Mouse (Mus musculus): Measurements from ENCODE around the gene Tmem132b. TPM values are rescaled to one million over a fixed set of nuclear protein-coding genes. Genes with fewer than 3 reads are reported as not detected.

Gene Tmem132b
- total RNA-seq, 2 experiments from 2014 or later, result 109 to 114 TPM

- intact Hi-C loops (cut with DNase I), result no loop called here
- no peak for DNase-seq (ENCODE audit: extremely low spot score in 1 of 2, low spot score in 2 of 2)
Measured at GRCm38 (mm10) chr5:125507582-125507981, 24.0 kb upstream of the Tmem132b start.

GRCm38 (mm10) chr5:125508006-125508405 lies 23.6 kb upstream of the Tmem132b start:
- intact Hi-C loops (cut with DNase I), result no loop called here

GRCm38 (mm10) chr5:125509541-125509940 lies 22.0 kb upstream of the Tmem132b start:
- intact Hi-C loops (cut with DNase I), result no loop called here
- no peak for DNase-seq (ENCODE audit: extremely low spot score in 1 of 2, low spot score in 2 of 2)

More at GRCm38 (mm10) chr5:125508006-125508405, 23.6 kb upstream of the Tmem132b start:
- DNase-seq (ENCODE audit: extremely low spot score in 1 of 2, low spot score in 2 of 2), result no peak

- intact Hi-C loops (cut with DNase I), result no loop called here
- no peak for DNase-seq (ENCODE audit: extremely low spot score in 1 of 2, low spot score in 2 of 2)
Measured at GRCm38 (mm10) chr5:125515006-125515405, 16.6 kb upstream of the Tmem132b start.

- DNase-seq (ENCODE audit: extremely low spot score in 1 of 2, low spot score in 2 of 2), result no peak
- intact Hi-C loops (cut with DNase I), result no loop called here
Measured at GRCm38 (mm10) chr5:125518640-125519039, 12.9 kb upstream of the Tmem132b start.

- DNase-seq (ENCODE audit: extremely low spot score in 1 of 2, low spot score in 2 of 2), result no peak
- intact Hi-C loops (cut with DNase I), result loop anchor here (10.0 kb wide), 1 partner anchor 1714 kb away; no protein-coding TSS in a partner anchor
Measured at GRCm38 (mm10) chr5:125520930-125521590, 10.5 kb upstream of the Tmem132b start.

- DNase-seq (ENCODE audit: extremely low spot score in 1 of 2, low spot score in 2 of 2), result no peak
Measured at GRCm38 (mm10) chr5:125523361-125523760, 8.2 kb upstream of the Tmem132b start.

GRCm38 (mm10) chr5:125525516-125525915 lies 6.1 kb upstream of the Tmem132b start:
- no peak for DNase-seq (ENCODE audit: extremely low spot score in 1 of 2, low spot score in 2 of 2)

More at GRCm38 (mm10) chr5:125523361-125523760, 8.2 kb upstream of the Tmem132b start:
- intact Hi-C loops (cut with DNase I), result loop anchor here (10.0 kb wide), 1 partner anchor 1711 kb away; no protein-coding TSS in a partner anchor

GRCm38 (mm10) chr5:125526464-125526863 lies 5.1 kb upstream of the Tmem132b start:
- no peak for DNase-seq (ENCODE audit: extremely low spot score in 1 of 2, low spot score in 2 of 2)
- intact Hi-C loops (cut with DNase I), result loop anchor here (10.0 kb wide), 1 partner anchor 1708 kb away; no protein-coding TSS in a partner anchor

More at GRCm38 (mm10) chr5:125525516-125525915, 6.1 kb upstream of the Tmem132b start:
- intact Hi-C loops (cut with DNase I), result loop anchor here (10.0 kb wide), 1 partner anchor 1709 kb away; no protein-coding TSS in a partner anchor

GRCm38 (mm10) chr5:125529109-125529508 lies 2.5 kb upstream of the Tmem132b start:
- intact Hi-C loops (cut with DNase I), result loop anchor here (10.0 kb wide), 1 partner anchor 1706 kb away; no protein-coding TSS in a partner anchor
- DNase-seq (ENCODE audit: extremely low spot score in 1 of 2, low spot score in 2 of 2), result peak; percentile 76 to 80

- peak; percentile 32 to 80 for DNase-seq (ENCODE audit: extremely low spot score in 1 of 2, low spot score in 2 of 2)
- intact Hi-C loops (cut with DNase I), result loop anchor here (5.0 to 10.0 kb wide), 7 partner anchors 223 to 1283 kb away; no protein-coding TSS in a partner anchor
Measured at GRCm38 (mm10) chr5:125532191-125532544, 594 bp downstream of the Tmem132b start.

GRCm38 (mm10) chr5:125532545-125533224 lies 1.1 kb downstream of the Tmem132b start:
- DNase-seq (ENCODE audit: extremely low spot score in 1 of 2, low spot score in 2 of 2), result no peak
- intact Hi-C loops (cut with DNase I), result loop anchor here (5.0 to 10.0 kb wide), 7 partner anchors 222 to 1282 kb away; no protein-coding TSS in a partner anchor

GRCm38 (mm10) chr5:125533225-125533900 lies 1.8 kb downstream of the Tmem132b start:
- peak; percentile 38 to 59 for DNase-seq (ENCODE audit: extremely low spot score in 1 of 2, low spot score in 2 of 2)
- intact Hi-C loops (cut with DNase I), result loop anchor here (5.0 to 10.0 kb wide), 7 partner anchors 221 to 1281 kb away; no protein-coding TSS in a partner anchor

- intact Hi-C loops (cut with DNase I), result loop anchor here (5.0 to 10.0 kb wide), 7 partner anchors 221 to 1281 kb away; no protein-coding TSS in a partner anchor
Measured at GRCm38 (mm10) chr5:125534168-125534610, 2.6 kb downstream of the Tmem132b start.

GRCm38 (mm10) chr5:125534611-125535324 lies 3.2 kb downstream of the Tmem132b start:
- intact Hi-C loops (cut with DNase I), result loop anchor here (5.0 to 10.0 kb wide), 7 partner anchors 220 to 1280 kb away; no protein-coding TSS in a partner anchor

More at GRCm38 (mm10) chr5:125534168-125534610, 2.6 kb downstream of the Tmem132b start:
- DNase-seq (ENCODE audit: extremely low spot score in 1 of 2, low spot score in 2 of 2), result no peak

GRCm38 (mm10) chr5:125545090-125545489 lies 13.5 kb downstream of the Tmem132b start:
- intact Hi-C loops (cut with DNase I), result no loop called here
- no peak for DNase-seq (ENCODE audit: extremely low spot score in 1 of 2, low spot score in 2 of 2)

More at GRCm38 (mm10) chr5:125534611-125535324, 3.2 kb downstream of the Tmem132b start:
- DNase-seq (ENCODE audit: extremely low spot score in 1 of 2, low spot score in 2 of 2), result peak in 1 of 2 experiments; percentile 62

GRCm38 (mm10) chr5:125546293-125546692 lies 14.7 kb downstream of the Tmem132b start:
- intact Hi-C loops (cut with DNase I), result no loop called here
- no peak for DNase-seq (ENCODE audit: extremely low spot score in 1 of 2, low spot score in 2 of 2)
